Mouse (Mus musculus): ENCODE measurements at regions not wholly inside any gene's neighbourhood (a gene's known extent, or its start where the extent isn't known, plus 50 kb on each side); places are given as distances from the start of the nearest gene placed in this dataset.

- TF ChIP-seq CTCF (IDR thresholded peaks at IDR 0.05; ENCODE audit: extremely low read depth, insufficient read length, insufficient replicate concordance, low read depth, low read length) (no peak), POLR2A (IDR thresholded peaks at IDR 0.05; ENCODE audit: low read depth, low read length) (no peak)
Observed at GRCm38 (mm10) chr12:32689361-32689760, 130.0 kb upstream of the Nampt start.
